Comparison of ENCODE assay signal across 16 mouse cellular contexts in genomic region chr9:52286104-52286503, GRCm38 (mm10).
DNase-seq lines count a peak whose midpoint lies in the region; ATAC-seq and TF ChIP-seq lines count a peak whose summit lies in the region.
"Had no signal": no experiment of that assay in that cellular context is flagged by ENCODE, and none has a peak within 500 bp of the region (broad histone marks: within the 10 kb centered on the region; RNA-seq: fewer than 3 reads in every experiment).

No protein-coding gene starts in this region.

- intact Hi-C loops in heart, postnatal 14 days (cut with DNase I): loop anchor here (5.0 kb wide), 2 partner anchors 119 to 309 kb away; partner anchors contain the start of gene Zc3h12c

- WGBS in heart, embryonic 12.5 days: 18% methylated on average over 1 of the region's 1 CpGs
- WGBS in kidney, postnatal 0 days: 4% methylated on average over 1 of the region's 1 CpGs
- 33% methylated on average over 1 of the region's 1 CpGs for WGBS in forebrain, postnatal 0 days

- DNase-seq in heart, postnatal 14 days: no peak
- DNase-seq in kidney, postnatal 0 days (ENCODE audit: low spot score): peak; percentile 44
- no peak for DNase-seq in kidney, adult 18-20 months
- DNase-seq in embryo, embryonic 10 days (ENCODE audit: low spot score): peak; percentile 11
- DNase-seq in forebrain, postnatal 0 days: peak; percentile 27
- DNase-seq in cerebellum, adult 18-20 months: no peak
- DNase-seq: cerebellum, adult 8-10 months; kidney, adult 8-10 months; lung, postnatal 4 days; right cerebral cortex, postnatal 14 days had no signal

- no peak for TF ChIP-seq CTCF in kidney, postnatal 0 days (IDR thresholded peaks at IDR 0.05; ENCODE audit: low read depth)
- no peak for TF ChIP-seq CTCF in forebrain, postnatal 0 days (IDR thresholded peaks at IDR 0.05; ENCODE audit: low read depth)

- H3K36me3 ChIP-seq in heart, embryonic 12.5 days: no peaks in the 10 kb centered on the region
- no peaks in the 10 kb centered on the region for H3K36me3 ChIP-seq in kidney, postnatal 0 days (ENCODE audit: insufficient read depth, low read length)
- H3K36me3 ChIP-seq in forebrain, postnatal 0 days (ENCODE audit: insufficient read depth): no peaks in the 10 kb centered on the region
- H3K36me3 ChIP-seq: liver, embryonic 15.5 days; midbrain, embryonic 13.5 days had no signal

- H3K9me3 ChIP-seq in heart, embryonic 12.5 days (replicated peaks): no peaks in the 10 kb centered on the region
- H3K9me3 ChIP-seq in kidney, postnatal 0 days (replicated peaks; ENCODE audit: low read length): no peaks in the 10 kb centered on the region
- H3K9me3 ChIP-seq in forebrain, postnatal 0 days (ENCODE audit: low read length): no peaks in the 10 kb centered on the region
- H3K9me3 ChIP-seq: liver, embryonic 15.5 days; midbrain, embryonic 13.5 days had no signal

- H3K27me3 ChIP-seq in heart, embryonic 12.5 days (replicated peaks): no peaks in the 10 kb centered on the region
- H3K27me3 ChIP-seq in kidney, postnatal 0 days (ENCODE audit: insufficient read depth, low read length): no peaks in the 10 kb centered on the region
- no peaks in the 10 kb centered on the region for H3K27me3 ChIP-seq in forebrain, postnatal 0 days (ENCODE audit: insufficient read depth, low read length)
- H3K27me3 ChIP-seq: midbrain, embryonic 13.5 days had no signal

- ATAC-seq in heart, embryonic 12.5 days (ENCODE audit: insufficient number of reproducible peaks, low FRiP score): no peak
- ATAC-seq in kidney, postnatal 0 days (replicated peaks; ENCODE audit: low FRiP score, low read depth): no peak
- ATAC-seq in forebrain, postnatal 0 days: peak; percentile 78; the same call in 1 of the 2 replicates
- ATAC-seq in erythroid progenitor cell, adult 5-6 weeks (replicated peaks; ENCODE audit: low FRiP score, poor library complexity, severe bottlenecking): no peak
- ATAC-seq: midbrain, embryonic 13.5 days had no signal

- no peak overlapping the region for H3K27ac ChIP-seq in heart, embryonic 12.5 days (ENCODE audit: poor library complexity, severe bottlenecking)
- no peak overlapping the region for H3K27ac ChIP-seq in kidney, postnatal 0 days
- H3K27ac ChIP-seq in forebrain, postnatal 0 days (ENCODE audit: low read depth, low read length): no peak overlapping the region
- H3K27ac ChIP-seq: liver, embryonic 15.5 days; midbrain, embryonic 13.5 days had no signal

- no peak overlapping the region for H3K4me3 ChIP-seq in heart, embryonic 12.5 days
- no peak overlapping the region for H3K4me3 ChIP-seq in kidney, postnatal 0 days (replicated peaks; ENCODE audit: low read depth, low read length)
- no peak overlapping the region for H3K4me3 ChIP-seq in forebrain, postnatal 0 days (ENCODE audit: low read depth, low read length)
- H3K4me3 ChIP-seq: erythroblast, embryonic 14.5 days; liver, embryonic 15.5 days; midbrain, embryonic 13.5 days; myocyte had no signal

- peak overlapping the region; percentile 36 for H3K4me2 ChIP-seq in heart, embryonic 12.5 days
- H3K4me2 ChIP-seq in kidney, postnatal 0 days (ENCODE audit: low read length): no peak overlapping the region
- peak overlapping the region; percentile 10; the same call in 1 of the 2 replicates for H3K4me2 ChIP-seq in forebrain, postnatal 0 days (ENCODE audit: low read depth)
- H3K4me2 ChIP-seq: liver, embryonic 15.5 days; midbrain, embryonic 13.5 days had no signal

- H3K9ac ChIP-seq in heart, embryonic 12.5 days: no peak overlapping the region
- no peak overlapping the region for H3K9ac ChIP-seq in kidney, postnatal 0 days (ENCODE audit: low read depth, low read length)
- H3K9ac ChIP-seq in forebrain, postnatal 0 days: no peak overlapping the region
- H3K9ac ChIP-seq: liver, embryonic 15.5 days; midbrain, embryonic 13.5 days had no signal

- peaks cover 23% of the 10 kb centered on the region for H3K4me1 ChIP-seq in heart, embryonic 12.5 days (replicated peaks)
- no peaks in the 10 kb centered on the region for H3K4me1 ChIP-seq in kidney, postnatal 0 days (replicated peaks; ENCODE audit: insufficient read depth, low read length)
- H3K4me1 ChIP-seq in forebrain, postnatal 0 days (ENCODE audit: insufficient read depth): 0 out of 2 replicates have a peak, but pooled peaks cover 3% of the 10 kb centered on the region
- H3K4me1 ChIP-seq: liver, embryonic 15.5 days had no signal

Comparison
In these comparisons a context has a peak if more than half of its experiments do, and no peak if none do; other contexts are left out.
1. DNase-seq: peak in kidney, postnatal 0 days (single experiment), embryo, embryonic 10 days (single experiment) and forebrain, postnatal 0 days (single experiment); none in heart, postnatal 14 days (0 of 2), kidney, adult 18-20 months (single experiment) and cerebellum, adult 18-20 months (0 of 2).